Comparison of ENCODE assay signal across 7 mouse cellular contexts in genomic region chr11:78924916-78925315, GRCm38 (mm10). TPM values are rescaled to one million over a fixed set of nuclear protein-coding genes. Genes with fewer than 3 reads are reported as not detected.
DNase-seq lines count a peak whose midpoint lies in the region; ATAC-seq and TF ChIP-seq lines count a peak whose summit lies in the region.

No protein-coding gene starts in this region.

- no peak for TF ChIP-seq CTCF in kidney, adult 2 months (conservative IDR thresholded peaks at IDR 0.05; ENCODE audit: insufficient read depth, insufficient read length, low read depth, low read length)

- in situ Hi-C loops in ES-E14 (cut with MboI; ENCODE audit: low sequenced_read_pairs in 2 of 2, unreplicated experiment in 2 of 2), result no loop called here

- peak; percentile 78 for ATAC-seq in lung, embryonic 16.5 days (ENCODE audit: low read depth)

- 2% methylated on average over 37 of the region's 37 CpGs for WGBS in kidney, adult 2 months
- WGBS in lung, embryonic 16.5 days, result under 1% methylated on average over 31 of the region's 37 CpGs

- peaks cover 4% of the 10 kb centered on the region; the same call in 1 of the 2 replicates for H3K27me3 ChIP-seq in kidney, adult 2 months (replicated peaks; ENCODE audit: control insufficient read depth, insufficient read depth, low read length)
- H3K27me3 ChIP-seq in lung, embryonic 16.5 days (ENCODE audit: control insufficient read depth, insufficient read depth, low read depth, low read length), result peaks cover 28% of the 10 kb centered on the region

- peak overlapping the region; percentile 69 for H3K4me2 ChIP-seq in lung, embryonic 16.5 days (ENCODE audit: low read depth, low read length)

- H3K4me3 ChIP-seq in ES-E14 (ENCODE audit: insufficient read depth in 1 of 2, low read depth in 1 of 2, low read length in 2 of 2, poor library complexity in 1 of 2, severe bottlenecking in 1 of 2), result peak overlapping the region; percentile 59 to 60
- peak overlapping the region; percentile 43 for H3K4me3 ChIP-seq in kidney, adult 2 months (ENCODE audit: insufficient read depth, low read depth, low read length)
- peak overlapping the region; percentile 52 for H3K4me3 ChIP-seq in lung, embryonic 16.5 days (ENCODE audit: low read length)

- no peaks in the 10 kb centered on the region for H3K9me3 ChIP-seq in ES-E14 (ENCODE audit: control insufficient read depth, insufficient read depth, low read depth, low read length)
- no peaks in the 10 kb centered on the region for H3K9me3 ChIP-seq in lung, embryonic 16.5 days (ENCODE audit: control insufficient read depth, low read length)

- peak; percentile 7 for DNase-seq in ES-E14 (ENCODE audit: low read depth, low spot score)
- peak; percentile 43 for DNase-seq in adrenal gland, postnatal 25 days
- DNase-seq in heart, adult 18-20 months, result peak; percentile 42 to 45
- DNase-seq in kidney, adult 2 months, result peak; percentile 16
- peak; percentile 76 for DNase-seq in ovary, postnatal 36 days (ENCODE audit: low spot score)
- no peak for DNase-seq in layer of hippocampus, adult 9-11 months

- no peak overlapping the region for H3K27ac ChIP-seq in ES-E14 (ENCODE audit: insufficient read depth, low read depth, low read length, poor library complexity, severe bottlenecking)
- no peak overlapping the region for H3K27ac ChIP-seq in kidney, adult 2 months (ENCODE audit: insufficient read depth, low read depth, low read length)
- H3K27ac ChIP-seq in lung, embryonic 16.5 days (ENCODE audit: low read length), result peak overlapping the region; percentile 6; the same call in 1 of the 2 replicates

- peaks cover 1 to 7% of the 10 kb centered on the region in 2 experiments; a peak in 3 of 4 replicates for H3K4me1 ChIP-seq in ES-E14 (ENCODE audit: control insufficient read depth in 2 of 2, insufficient read depth in 2 of 2, low read length in 2 of 2, poor library complexity in 1 of 2)
- H3K4me1 ChIP-seq in kidney, adult 2 months (ENCODE audit: control insufficient read depth, insufficient read depth, low read length), result no peaks in the 10 kb centered on the region
- peaks cover 6% of the 10 kb centered on the region for H3K4me1 ChIP-seq in lung, embryonic 16.5 days (replicated peaks; ENCODE audit: control insufficient read depth, insufficient read depth, low read length)

- TF ChIP-seq POLR2A in kidney, adult 2 months (IDR thresholded peaks at IDR 0.05; ENCODE audit: low read depth, low read length), result no peak

- peak overlapping the region; percentile 62 for H3K9ac ChIP-seq in ES-E14 (ENCODE audit: insufficient read depth, low read depth, low read length, poor library complexity, severe bottlenecking)
- H3K9ac ChIP-seq in lung, embryonic 16.5 days (ENCODE audit: low read length), result peak overlapping the region; percentile 65

- H3K36me3 ChIP-seq in ES-E14 (ENCODE audit: control insufficient read depth, insufficient read depth, low read length, poor library complexity, severe bottlenecking), result no peaks in the 10 kb centered on the region
- no peaks in the 10 kb centered on the region for H3K36me3 ChIP-seq in kidney, adult 2 months (ENCODE audit: control insufficient read depth, insufficient read depth, low read length)
- H3K36me3 ChIP-seq in lung, embryonic 16.5 days (ENCODE audit: control insufficient read depth, insufficient read depth, low read length), result no peaks in the 10 kb centered on the region

TF ChIP-seq in ES-E14, 5 proteins besides CTCF, POLR2A, EP300 and RAD21:
- no peak for TF ChIP-seq CHD2 (IDR thresholded peaks at IDR 0.05; ENCODE audit: low read depth, low read length)
- no peak for TF ChIP-seq HCFC1 (IDR thresholded peaks at IDR 0.05; ENCODE audit: borderline replicate concordance, insufficient read depth, low read length)
- no peak for TF ChIP-seq MAFK (IDR thresholded peaks at IDR 0.05; ENCODE audit: insufficient read depth, low read depth, low read length)
- TF ChIP-seq ZC3H11A (IDR thresholded peaks at IDR 0.05; ENCODE audit: borderline replicate concordance, low read depth, low read length), result no peak
- TF ChIP-seq ZNF384 (IDR thresholded peaks at IDR 0.05; ENCODE audit: low read depth, low read length), result no peak
TF ChIP-seq in ES-E14: peak in this region for 0.

RNA-seq across cellular contexts. Expression of gene Nos2, which starts 4.3 kb away (rescaled TPM):
- 0.16 and 0.22 TPM in 2 replicates for total RNA-seq in ES-E14 (2012; rRNA removed)
- 2.0 and 2.4 TPM in 2 replicates for total RNA-seq in adrenal gland, postnatal 25 days (2021)
- 1 to 10 TPM; 3.3 to 6.3 TPM for total RNA-seq in heart, adult 18-20 months (2021)
- 1.5 TPM in 2 replicates for polyA plus RNA-seq in kidney, adult 2 months (2012; rRNA removed)
- polyA plus RNA-seq in lung, embryonic 16.5 days (2015; fragmentation: Nextera tagmentation; extraction: Ambion mirVana), result 5.1 and 5.2 TPM in 2 replicates

RNA-seq across cellular contexts. Expression of gene Lgals9, which starts 59.8 kb away (rescaled TPM):
- total RNA-seq in ES-E14 (2012; rRNA removed), result 3.8 and 8.6 TPM in 2 replicates
- 18.5 and 21.8 TPM in 2 replicates for total RNA-seq in adrenal gland, postnatal 25 days (2021)
- total RNA-seq in heart, adult 18-20 months (2021), result 10 to 100 TPM; 19.5 to 22.5 TPM
- polyA plus RNA-seq in kidney, adult 2 months (2012; rRNA removed), result 55.3 and 63.4 TPM in 2 replicates
- 50.8 and 60.8 TPM in 2 replicates for polyA plus RNA-seq in lung, embryonic 16.5 days (2015; fragmentation: Nextera tagmentation; extraction: Ambion mirVana)
